Mouse (Mus musculus) yolk sac, embryonic 10.5 days (tissue): ENCODE measurements around the gene Atp6v0c.
"Not testable (repeated sequence)": the region's sequence is repeated elsewhere in the genome, so short reads cannot be mapped to it uniquely, and the experiment has no call there.

Experiments
- DNase-seq: peaks from one replicate; pipeline ENCODE4 v3.0.0-alpha.2; 2017; ENCODE audit warnings: low spot score

Gene Atp6v0c

GRCm38 (mm10) chr17:24157121-24157520 is 12.4 kb downstream of the Atp6v0c start:
- DNase-seq, result no peak

DNA sequence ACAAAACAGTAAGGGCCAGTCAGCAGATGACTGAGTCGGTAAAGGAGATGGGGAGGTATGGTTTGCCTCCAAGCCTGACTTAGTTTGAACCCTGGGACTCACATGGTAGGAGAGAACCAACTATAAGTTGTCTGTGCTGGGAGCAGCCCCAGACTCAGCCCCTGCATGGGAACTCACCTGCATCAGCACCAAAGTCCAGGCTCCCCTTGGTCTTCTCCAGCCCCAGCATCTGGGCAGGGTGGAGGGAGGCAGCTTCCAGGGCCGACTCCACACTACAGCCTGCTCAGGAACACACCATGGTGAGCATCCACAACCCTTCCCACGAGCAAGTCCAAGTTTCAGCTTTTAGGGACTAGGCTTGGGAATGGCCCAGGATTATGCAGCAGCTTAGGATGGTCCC is 13.1 kb downstream of the Atp6v0c start:
- DNase-seq, result no peak

GRCm38 (mm10) chr17:24155742-24156141 is 13.8 kb downstream of the Atp6v0c start:
- no peak for DNase-seq

- peak; percentile 47 for DNase-seq
These were observed 15.0 kb downstream of the Atp6v0c start for GRCm38 (mm10) chr17:24154463-24154862.

DNA sequence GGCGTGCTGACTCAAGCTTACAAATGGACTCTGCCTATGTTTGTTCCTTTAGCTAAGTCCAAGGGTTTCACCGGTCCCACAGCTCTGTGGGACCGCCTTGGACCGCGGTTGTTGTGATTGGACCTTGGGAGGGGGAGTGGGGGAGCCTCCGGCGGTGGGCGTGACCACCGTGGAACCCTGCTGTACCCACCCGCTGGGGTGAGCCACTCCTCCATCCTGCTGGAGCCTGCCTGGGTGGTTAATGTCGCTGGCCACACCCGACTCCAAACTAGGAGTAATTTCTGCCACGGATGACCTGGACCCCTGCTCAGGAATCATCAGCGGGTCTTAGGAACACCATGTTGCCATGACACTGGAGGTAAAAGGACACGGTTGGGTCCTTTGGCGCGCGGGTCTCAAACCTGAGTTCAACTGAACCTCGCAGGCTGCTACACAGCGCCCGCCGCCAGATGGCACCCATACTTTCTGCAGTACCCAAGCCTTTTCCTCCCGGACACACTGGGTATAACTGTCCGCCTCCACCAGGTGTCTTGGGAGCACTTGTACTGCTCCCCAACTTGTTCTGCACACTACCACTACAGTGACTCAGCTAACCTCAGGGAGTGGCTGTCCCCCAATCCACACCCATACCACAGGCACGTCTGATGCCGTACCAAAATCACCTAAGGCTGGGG is 17.5 kb downstream of the Atp6v0c start:
- peak; percentile 68 for DNase-seq

- DNase-seq, result no peak
These were observed 18.1 kb downstream of the Atp6v0c start for GRCm38 (mm10) chr17:24151382-24151781.

GRCm38 (mm10) chr17:24150824-24151223 is 18.7 kb downstream of the Atp6v0c start, which contains the start of gene Pdpk1:
Gene Pdpk1, minus strand, starts transcription at chr17:24150924.
- DNase-seq, result no peak

- DNase-seq, result no peak
These were observed 20.1 kb downstream of the Atp6v0c start for GRCm38 (mm10) chr17:24149421-24149820.

DNA sequence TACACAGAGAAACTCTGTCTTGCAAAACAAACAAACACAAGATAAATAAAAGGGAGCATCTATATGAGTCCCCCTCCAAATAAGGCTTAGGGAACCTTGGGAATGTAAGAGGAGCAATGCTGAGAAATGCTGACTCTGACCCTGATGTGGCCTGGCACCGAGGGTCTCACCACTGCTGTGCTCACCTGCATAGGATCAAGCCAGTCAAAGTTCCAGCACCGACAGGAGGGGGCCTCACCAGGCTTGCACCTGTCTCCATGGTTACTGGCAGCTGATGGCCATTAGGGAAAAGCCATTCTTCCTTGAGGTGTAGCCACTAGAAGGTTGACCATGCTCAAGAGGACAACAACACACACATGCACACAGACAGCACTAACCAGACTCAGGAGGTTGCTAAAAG is 26.6 kb downstream of the Atp6v0c start:
- DNase-seq, result no peak

GRCm38 (mm10) chr17:24141425-24141920 is 28.0 kb downstream of the Atp6v0c start:
- peak; percentile 96 for DNase-seq

DNA sequence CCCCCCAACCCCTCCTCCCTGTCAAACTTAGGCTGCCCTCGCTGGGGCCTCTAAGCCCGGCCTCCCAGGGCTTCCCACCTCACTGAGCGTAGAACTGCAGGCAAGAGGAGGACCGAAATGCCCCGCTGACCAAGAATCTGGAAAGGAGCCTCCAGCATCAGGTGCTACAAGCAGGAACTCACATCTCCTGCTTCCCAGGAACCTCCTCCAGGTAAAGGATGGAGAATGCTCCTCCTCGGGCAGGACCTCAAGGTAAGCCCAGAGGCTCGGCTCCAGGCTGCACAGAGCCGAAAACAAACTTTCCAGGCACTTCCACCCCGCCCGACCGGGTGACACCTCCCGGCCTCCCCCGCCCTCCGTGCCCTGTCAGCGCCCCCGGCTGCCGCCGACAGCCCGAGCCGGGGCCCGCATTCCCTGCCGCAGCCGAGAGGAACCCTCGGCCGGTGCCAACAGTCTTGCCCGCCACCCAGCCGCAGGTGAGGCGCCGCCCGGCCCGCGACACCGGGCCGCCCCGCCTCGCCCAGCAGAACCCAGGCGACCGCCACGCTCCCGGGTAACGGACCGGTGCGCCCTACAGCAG is 28.6 kb downstream of the Atp6v0c start:
- peak; percentile 45 for DNase-seq

DNA sequence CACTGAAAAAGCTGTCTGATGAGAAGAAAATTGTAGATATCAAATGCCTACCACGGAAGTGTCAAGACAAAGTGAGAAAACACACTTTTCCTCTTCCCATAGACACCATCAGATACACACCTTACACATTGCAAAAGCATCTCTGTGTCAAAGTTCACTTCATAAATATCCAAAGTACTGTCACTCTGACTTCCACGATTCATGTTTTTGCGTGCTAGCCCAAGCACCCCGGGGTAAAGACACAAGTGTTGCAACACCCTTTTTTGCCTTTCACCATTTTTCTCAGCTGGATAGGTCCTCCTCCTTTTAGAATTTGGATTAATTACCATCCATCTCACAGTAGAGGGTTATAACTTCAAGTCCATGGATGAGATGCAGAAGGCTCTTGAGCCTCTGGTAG is 29.5 kb downstream of the Atp6v0c start:
- no peak for DNase-seq

DNA sequence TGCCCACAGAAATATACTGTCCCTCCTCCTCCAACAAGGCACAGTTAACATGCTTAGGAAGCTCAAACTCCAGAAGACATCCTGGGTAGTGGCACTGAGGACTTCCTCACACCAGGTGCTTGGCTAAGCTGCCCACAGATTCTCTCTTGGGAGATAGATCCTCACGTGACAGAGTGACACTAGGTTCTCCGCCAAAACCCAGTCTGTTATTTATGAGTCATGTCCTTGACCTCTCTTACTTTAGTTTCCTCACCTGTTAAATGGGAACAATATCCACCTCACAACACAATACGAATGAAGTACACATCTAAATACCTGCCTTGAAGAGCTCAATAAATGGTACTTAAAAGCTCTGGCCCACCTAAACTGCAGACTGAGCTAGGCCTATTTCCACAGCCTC is 30.2 kb downstream of the Atp6v0c start:
- DNase-seq, result no peak

GRCm38 (mm10) chr17:24137226-24137880 is 32.1 kb downstream of the Atp6v0c start:
- DNase-seq, result no peak

- no peak for DNase-seq
These were observed 35.4 kb downstream of the Atp6v0c start for GRCm38 (mm10) chr17:24134062-24134461.

GRCm38 (mm10) chr17:24132919-24133318 is 36.6 kb downstream of the Atp6v0c start:
- DNase-seq, result not testable (repeated sequence)

GRCm38 (mm10) chr17:24131570-24131969 is 37.9 kb downstream of the Atp6v0c start:
- DNase-seq, result no peak

- DNase-seq, result not testable (repeated sequence)
These were observed 40.3 kb downstream of the Atp6v0c start for GRCm38 (mm10) chr17:24129246-24129645.

- DNase-seq, result no peak
These were observed 41.9 kb downstream of the Atp6v0c start for GRCm38 (mm10) chr17:24127592-24127991.

GRCm38 (mm10) chr17:24126801-24127200 is 42.7 kb downstream of the Atp6v0c start:
- no peak for DNase-seq

- no peak for DNase-seq
These were observed 50.1 kb downstream of the Atp6v0c start for GRCm38 (mm10) chr17:24119446-24119845.
